Mouse (Mus musculus) ovary, postnatal 10 days (tissue): ENCODE results near the gene Nkx6-1.

Experiments
- DNase-seq: peaks from one replicate; pipeline ENCODE4 v3.0.0; 2022; ENCODE audit warnings: low spot score

Gene Nkx6-1

DNA sequence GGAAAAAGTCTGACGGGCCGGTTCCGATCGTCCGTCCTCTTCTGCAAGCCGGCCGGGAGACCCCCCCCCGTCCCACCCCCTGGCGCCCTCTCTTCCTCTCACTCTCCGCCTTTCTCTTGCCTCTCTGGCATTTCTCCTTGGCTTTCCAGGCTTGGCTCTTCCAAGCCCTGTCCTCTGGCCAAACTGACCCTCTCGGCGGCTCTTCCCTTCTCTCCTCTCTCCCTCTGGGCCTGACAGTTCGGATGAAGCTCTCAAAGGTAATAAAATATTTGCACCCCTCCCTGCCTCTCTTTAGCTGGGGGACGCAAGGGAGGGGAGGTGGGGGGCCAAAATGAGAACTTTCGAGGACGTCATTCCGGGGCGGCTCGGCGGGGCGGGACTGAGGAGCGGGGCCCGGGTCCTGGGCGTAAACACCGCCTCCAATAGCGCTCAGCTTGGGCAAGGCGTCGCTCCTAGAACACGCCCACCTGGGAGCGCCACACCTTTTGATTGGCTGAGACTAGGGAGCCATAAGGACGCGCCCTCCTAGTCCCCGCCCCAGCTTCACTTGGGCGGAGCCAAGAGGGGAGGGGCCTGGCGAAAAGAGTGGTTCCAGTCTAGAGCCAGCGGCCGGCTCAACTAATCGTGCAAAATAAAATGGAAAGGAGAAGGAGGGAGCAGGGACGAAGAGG is at the start of gene Nkx6-1:
TSS of gene Nkx6-1 (minus strand) at position 52 of the 671 bp plus-strand sequence.
- DNase-seq, result peak; percentile 19

GRCm38 (mm10) chr5:101713064-101713613 is 48.3 kb upstream of the Nkx6-1 start:
- DNase-seq, result no peak

DNA sequence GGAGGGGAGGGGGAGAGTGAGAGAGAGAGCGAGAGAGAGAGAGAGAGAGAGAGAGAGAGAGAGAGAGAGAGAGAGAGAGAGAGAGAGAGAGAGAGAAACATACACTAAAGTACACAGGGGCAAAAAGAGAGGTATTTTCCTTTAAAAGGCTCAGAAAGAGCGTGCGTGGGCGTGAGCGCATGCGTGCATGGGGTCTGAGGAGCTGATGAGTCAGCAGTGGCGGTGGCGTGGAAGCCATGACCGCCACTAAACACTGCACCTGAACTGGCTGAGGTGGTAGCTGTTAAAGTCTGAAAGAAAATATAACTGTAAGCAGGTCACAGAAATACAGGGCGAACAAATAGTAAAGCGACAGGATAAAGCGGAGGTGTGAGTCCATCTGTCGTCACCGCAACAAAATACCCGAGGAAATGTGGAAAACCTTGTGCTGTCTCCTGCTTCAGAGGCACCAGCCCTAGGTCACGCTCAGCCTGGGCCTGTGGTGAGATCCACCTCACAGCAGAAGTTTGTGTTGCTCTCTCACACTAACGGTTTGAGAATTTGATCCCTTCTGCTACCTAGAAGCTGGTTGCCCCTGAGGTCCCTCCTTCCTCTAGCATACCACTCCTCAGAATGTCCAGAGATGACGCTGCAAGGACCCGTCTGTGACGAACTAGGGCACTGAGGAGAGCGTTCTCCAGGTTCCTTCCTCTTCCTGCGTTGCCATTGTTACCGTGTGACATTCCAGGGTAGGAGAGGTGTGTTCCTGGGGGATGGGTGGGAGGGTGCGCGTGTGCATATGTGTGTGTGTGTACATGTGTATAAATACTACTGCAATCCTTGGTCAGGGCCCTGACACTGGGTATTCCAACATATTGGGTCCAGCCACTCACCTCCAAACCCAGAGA is 38.8 kb upstream of the Nkx6-1 start:
- no peak for DNase-seq

DNA sequence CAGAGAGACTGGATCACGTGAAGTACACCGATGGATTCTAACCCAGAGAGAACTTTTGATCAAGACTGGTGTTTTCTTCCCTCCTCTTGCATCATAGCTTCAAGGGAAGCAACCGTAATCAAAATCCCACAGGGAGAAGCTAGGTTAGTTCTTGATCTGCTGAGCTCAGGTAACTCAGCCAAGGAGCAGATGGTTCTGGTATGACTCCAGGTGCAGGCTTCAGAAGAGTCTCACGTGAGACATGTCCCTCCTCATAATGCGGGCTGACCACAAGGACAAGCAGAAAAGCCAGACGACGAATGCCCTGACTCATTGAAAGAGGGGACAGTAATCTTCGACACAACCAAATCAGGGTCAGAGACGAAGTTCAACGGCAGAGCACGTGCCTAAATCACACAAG is 37.8 kb upstream of the Nkx6-1 start:
- DNase-seq, result no peak

- no peak for DNase-seq
Observed at GRCm38 (mm10) chr5:101700607-101701006, 35.8 kb upstream of the Nkx6-1 start.

DNA sequence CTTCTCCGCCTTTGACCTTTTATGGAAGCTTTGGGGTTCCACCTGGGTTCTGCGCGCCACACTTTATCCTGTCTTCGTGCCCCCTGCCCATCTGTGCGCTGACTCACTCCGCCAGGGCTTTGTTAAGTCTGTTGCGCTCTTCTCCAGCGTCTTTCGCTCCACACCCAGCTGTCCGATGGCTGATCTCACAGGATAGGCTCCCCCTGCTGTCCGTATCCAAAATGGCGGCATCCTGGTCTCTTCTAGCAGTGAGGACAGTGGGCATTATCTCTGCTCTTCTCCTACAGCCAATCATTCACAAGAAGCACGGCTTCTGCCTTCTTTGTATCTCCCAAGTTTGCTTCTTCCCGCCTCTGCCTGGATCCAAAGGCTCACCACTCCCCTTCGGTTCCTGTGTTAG is 23.8 kb upstream of the Nkx6-1 start:
- no peak for DNase-seq

DNA sequence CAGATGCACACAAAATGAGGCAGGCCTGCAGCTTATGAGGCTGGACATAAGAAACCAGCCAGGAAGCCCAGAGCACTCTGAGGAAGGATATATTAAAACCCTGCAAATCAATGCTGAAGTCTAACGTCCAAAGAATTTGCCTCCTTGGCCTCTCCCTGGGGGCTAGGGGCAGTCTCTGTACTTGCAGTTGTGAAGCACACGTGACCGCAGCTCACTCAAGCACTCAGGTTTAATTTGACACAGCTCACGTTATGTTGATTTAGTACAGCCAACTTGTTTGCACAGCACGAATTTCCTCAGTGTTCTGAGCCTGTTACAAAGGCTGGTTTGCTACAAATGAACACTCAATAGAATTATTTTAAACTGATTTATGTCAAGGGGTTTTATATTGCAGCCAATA is 18.5 kb upstream of the Nkx6-1 start:
- DNase-seq, result no peak

GRCm38 (mm10) chr5:101680338-101680737 is 15.5 kb upstream of the Nkx6-1 start:
- no peak for DNase-seq

DNA sequence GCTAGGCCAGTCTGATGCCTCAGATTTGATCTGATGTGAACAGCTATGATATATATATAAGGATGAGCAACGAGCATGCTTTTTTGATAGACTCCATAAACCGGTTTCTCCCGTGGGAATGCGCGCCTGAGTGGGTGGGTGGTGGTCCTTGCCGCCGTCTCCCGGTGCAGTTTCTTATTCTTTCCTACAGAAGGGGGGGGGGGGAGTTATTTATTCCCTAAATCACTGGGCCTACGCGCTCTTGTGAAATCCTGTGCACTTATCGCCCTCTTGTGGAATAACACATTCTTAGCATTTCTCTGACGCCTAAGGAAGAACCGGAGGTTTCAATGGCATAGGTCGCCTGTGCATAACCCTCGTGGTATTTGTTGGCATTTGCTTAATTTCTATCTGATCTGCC is 4.6 kb upstream of the Nkx6-1 start:
- DNase-seq, result no peak

DNA sequence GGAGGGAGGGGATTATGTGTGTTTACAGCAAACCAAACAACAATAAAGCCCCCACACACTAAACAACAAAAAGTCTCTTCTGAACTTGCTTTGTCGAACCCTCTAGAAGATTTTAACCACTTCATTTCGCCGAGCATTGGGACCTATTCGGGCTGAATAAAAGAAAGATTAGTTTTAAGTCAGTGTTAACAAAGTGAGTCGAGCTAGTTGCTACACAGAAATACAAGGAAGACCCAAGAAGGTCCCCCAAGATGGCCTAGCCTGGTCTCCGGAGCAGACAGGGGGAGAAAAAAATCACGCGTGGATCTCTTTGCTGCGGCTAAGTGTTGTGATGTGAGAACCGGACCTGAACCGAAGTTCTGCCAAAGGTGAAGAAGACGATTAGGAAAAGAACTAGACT is 3.7 kb upstream of the Nkx6-1 start:
- no peak for DNase-seq

GRCm38 (mm10) chr5:101668028-101668427 is 3.2 kb upstream of the Nkx6-1 start:
- DNase-seq, result no peak

GRCm38 (mm10) chr5:101667263-101667990 is 2.6 kb upstream of the Nkx6-1 start:
- DNase-seq, result no peak

DNA sequence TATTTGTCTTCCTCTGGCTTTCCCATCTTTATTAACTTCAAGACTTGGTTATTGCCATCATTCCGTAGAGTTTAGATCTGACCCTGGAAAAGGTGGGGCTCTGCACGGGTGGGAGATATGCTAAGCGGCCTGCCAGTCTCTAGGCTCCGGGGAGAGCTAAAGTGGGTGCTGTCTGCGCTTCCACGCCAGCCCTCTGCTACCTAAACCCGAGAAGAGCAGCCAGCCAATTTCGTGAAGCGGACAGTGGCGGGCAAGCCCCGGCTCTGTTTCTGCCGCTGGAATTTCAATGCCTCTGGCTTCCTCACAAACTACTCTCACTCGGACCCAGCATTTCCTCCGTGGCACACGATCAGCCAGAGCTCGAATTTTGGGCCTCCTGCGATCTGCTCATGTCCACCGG is 1.9 kb upstream of the Nkx6-1 start:
- DNase-seq, result no peak

DNA sequence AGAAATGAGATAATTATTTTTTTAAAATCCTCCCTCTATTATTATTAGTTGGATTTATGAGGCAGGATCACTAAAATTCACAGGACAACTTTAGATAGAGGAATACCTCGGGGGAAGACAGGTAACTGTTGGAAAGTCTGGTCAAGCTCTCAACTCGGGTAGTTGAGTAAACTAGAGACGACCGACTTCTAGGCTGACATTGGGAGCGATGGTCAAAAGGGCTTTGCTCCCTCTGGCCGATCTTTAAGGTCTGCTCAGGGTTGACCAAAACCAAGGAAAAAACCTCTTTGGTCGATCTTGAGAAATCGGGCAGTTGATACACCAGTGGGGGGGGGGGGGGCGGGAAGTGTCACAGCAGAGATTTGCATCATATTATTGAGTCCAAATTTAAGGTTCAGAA is 1.3 kb upstream of the Nkx6-1 start:
- no peak for DNase-seq

- DNase-seq, result no peak
Observed at GRCm38 (mm10) chr5:101664423-101664921, 324 bp downstream of the Nkx6-1 start.

- DNase-seq, result no peak
Observed at GRCm38 (mm10) chr5:101663621-101664422, 974 bp downstream of the Nkx6-1 start.

- peak; percentile 26 for DNase-seq
Observed at GRCm38 (mm10) chr5:101663176-101663575, 1.6 kb downstream of the Nkx6-1 start.

DNA sequence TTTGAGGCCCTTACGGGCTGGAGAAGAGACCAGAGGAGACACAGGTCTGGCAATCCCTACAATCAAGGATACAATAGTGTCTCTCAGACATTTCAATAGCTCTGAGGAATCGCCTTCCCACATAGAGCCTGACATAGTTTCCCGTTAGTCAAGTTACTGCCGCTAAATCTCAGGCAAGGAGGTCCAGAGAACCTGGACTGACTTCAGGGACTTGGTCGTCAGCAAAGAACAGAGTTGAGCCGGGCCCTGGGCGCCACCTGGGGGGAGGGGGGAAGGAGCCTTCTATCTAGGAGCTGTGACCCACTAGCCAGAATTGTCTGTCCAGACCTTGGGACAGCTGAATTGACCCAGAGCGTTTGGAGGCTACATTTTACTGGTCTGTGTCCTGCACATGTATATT is 2.3 kb downstream of the Nkx6-1 start:
- DNase-seq, result no peak

DNA sequence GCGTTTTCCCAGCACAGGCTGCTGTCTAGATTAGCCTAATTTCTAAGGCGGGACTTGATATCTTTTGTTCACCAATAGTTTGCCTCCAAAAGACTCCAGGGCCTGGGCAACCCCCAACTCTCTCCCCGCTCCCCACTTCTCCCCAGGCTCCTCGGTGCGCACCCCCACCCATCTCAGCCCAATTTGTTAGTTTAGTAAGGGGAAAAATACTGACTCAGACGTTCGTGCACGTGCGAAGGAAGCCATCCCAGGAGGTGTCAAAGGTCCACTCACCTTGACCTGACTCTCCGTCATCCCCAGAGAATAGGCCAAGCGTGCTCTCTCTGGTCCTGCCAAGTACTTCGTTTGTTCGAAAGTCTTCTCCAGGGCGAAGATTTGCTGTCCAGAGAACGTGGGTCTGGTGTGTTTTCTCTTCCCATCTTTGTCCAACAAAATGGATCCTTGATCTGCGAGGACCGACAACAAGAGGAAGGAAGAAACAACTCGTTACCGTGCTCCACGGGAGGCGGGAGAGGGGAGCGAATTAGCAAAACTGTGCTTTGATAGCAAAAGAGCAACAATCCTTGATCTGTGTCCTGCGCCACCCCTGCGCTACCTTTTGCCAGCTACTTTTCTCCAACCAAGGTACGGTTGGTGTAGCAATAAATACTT is 3.1 kb downstream of the Nkx6-1 start:
- no peak for DNase-seq

GRCm38 (mm10) chr5:101660666-101661065 is 4.1 kb downstream of the Nkx6-1 start:
- DNase-seq, result no peak

- DNase-seq, result no peak
Observed at GRCm38 (mm10) chr5:101659411-101659971, 5.3 kb downstream of the Nkx6-1 start.
